Mouse (Mus musculus) retina, adult 2 months (tissue): ENCODE results near the gene Hmx1.

Experiments
- DNase-seq: peaks from one replicate; pipeline ENCODE4 v3.0.0-alpha.2; 2012; ENCODE audit warnings: low read depth, low spot score

Hmx1 gene

DNA sequence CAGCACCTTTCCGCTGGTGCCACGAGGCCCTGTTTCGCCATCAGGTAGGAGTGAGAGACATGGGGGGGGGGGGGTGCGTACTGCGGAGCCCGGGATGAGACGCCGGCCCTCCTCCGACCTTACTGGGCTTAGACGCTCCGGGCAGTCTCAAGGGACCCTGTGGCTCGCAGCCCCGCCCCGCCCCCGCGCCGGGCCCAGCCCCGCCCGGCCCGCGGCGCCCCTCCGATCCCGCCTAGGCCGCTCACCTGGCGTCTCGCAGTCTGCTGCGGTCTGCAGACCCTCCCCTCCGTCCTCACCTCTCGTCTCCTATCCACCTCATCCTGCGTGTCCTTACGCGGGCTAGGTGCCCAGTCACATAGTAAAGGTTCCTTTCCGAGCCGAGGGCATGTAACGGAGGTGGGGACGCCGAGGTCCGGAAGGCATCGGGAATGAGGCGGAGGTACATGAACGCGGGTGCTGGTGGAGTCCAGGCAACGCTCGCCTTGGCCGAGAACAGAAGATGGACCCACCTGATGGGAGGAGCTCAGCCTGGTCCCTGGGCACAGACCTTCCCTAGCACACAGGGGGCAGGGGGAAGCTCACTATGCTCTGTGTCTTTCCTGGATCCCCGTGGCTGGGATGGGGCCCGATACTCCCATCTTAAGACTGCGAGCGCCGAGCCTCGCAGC is 8.9 kb downstream of the Hmx1 start:
- DNase-seq: no peak

DNA sequence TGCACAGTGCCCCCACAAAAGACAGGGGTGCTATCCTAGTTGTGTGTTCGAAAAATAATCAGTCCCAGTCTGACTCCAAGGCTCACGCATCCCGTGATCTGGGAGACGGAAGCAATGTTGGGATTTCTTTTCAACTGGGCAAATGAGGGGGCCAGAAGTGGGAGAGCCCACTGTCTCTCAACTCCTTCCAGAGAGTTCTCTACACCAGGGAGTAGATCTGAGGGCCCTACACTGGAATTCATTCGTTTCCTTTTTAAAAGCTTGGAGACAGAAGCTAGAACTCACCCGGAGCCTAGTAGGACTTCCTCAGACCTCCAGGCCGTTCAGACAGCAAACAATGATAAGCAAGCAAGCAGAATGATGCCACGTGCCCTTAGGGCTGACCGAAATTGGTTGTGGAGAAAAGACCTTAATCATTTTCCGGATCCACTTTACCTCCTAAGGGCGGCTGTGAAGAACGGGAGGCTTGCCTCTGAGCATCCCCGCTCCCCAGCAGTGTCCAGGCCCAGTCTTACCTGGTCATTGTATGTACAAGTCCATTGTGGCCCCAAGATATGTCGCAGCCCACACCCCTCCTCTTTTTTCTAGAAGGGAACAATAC is 9.5 kb downstream of the Hmx1 start:
- no peak for DNase-seq

- no peak for DNase-seq
These were observed 10.2 kb downstream of the Hmx1 start for GRCm38 (mm10) chr5:35399061-35399460.

- DNase-seq: no peak
These were observed 10.9 kb downstream of the Hmx1 start for GRCm38 (mm10) chr5:35399704-35400320.

DNA sequence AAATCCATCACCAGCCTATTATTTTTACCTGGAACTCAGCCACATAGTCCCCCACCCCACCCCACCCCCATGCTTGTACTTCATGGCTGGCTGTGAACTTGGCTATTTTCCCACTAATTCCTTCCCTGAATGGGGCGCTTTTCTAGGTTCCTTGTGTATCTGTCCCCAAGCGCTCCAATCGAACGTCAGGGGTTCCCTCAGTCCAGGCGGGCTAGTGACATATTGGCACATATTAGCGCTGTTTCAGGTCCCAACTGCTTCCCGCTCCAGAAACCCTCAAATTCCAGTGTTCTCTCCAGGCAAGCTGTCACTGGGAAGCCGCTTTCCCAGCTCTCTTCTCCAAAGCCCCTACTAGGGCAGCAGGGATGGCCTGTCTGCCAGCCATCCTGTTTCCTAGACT is 12.3 kb downstream of the Hmx1 start:
- no peak for DNase-seq

- DNase-seq: no peak
These were observed 18.6 kb downstream of the Hmx1 start for GRCm38 (mm10) chr5:35407411-35407930.

DNA sequence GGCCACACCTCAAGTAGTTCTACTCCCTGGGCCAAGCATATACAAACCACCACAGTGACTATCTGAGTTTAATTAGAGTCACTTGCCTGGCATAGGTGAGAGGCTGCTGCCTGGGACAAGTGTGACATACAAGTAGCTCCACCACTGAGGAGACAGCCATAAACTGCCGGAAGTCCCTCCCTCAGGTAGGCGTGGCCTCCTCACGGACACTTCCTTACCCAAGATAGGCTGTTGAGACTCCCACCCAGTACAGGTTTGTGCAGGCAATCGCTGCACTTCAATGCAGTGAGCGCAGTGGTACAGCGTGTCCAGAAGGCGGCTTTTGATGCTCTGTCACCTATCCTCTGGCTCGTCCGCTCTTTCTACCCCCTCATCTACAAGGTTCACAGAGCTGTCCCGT is 22.1 kb downstream of the Hmx1 start:
- DNase-seq: no peak

GRCm38 (mm10) chr5:35412833-35413232 is 23.9 kb downstream of the Hmx1 start:
- DNase-seq: no peak

DNA sequence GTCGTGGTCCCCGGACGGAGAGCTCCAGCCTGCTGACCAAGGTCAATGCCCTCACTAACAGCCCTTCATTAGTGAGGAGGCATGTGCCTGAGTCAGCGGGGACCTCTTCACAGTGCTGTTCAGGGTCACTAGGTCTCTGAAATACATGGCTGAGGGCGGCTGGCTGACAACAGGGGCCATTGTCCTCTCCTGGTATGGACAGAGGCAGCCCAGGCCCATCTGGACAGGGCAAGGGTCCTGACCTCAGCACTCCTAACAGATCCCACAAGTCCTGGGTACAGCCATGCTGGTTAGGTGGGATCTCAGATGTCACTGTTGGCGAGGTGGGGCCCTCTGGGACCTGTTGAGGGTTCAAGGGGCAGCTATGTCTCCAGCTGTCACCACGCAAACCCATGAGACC is 28.8 kb downstream of the Hmx1 start:
- DNase-seq: no peak

DNA sequence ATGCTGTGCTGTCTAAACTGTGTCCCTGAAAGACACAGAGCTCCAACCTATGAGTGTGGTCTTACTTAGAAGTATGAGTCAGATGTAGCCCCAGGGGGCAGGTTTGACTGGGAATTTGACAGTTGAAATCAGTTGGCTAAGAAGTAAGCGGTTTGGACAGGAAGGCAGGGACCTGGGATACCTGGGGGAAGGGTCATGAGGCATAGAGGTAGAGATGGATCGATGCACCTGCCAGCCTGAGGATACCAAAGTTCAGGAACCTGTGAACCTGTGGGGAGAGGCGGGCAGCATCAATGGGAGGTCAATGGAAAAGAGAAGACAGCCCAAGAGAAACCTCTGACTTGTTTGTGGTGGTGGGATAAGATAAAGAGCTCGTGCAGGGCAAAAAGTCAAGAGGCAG is 32.7 kb downstream of the Hmx1 start:
- DNase-seq: no peak

DNA sequence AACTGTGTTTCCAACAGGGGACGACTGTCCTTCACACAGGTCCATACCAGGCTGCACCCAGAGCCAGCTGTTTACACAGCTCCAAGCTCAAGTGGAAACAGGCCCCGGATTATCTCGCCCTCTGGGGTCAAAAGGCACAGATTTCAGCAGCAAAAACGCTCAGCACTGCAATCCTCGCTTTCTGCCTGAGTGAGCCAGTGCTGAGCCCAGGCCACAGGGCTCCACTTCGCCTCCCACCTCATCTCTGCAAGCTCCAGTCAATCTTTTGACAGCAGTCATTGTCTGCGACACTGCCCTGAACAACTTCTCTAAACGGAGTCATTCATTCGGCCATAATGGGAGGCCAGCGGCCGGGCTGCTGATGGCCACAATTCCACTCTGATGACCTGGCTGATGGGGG is 36.3 kb downstream of the Hmx1 start:
- DNase-seq: no peak

DNA sequence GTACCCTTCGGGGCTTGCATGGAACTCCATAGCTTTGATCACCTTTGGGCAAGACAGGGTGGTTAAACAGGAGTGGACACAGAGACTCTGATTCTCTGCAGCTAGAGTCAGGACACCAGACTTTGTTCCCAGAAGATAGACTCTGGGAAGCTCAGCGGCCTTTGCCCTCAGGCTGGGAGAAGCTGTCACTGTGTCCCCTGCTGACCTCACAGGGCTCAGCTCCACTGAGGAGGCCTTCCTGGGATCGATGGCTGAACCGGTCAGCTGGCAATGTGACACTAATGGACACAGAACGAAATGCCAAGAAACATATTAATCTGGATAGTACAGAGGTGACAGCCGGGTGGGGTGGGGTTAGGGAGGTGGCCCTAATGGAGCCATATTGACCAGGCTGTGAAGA is 39.0 kb downstream of the Hmx1 start:
- no peak for DNase-seq

- DNase-seq: no peak
These were observed 39.5 kb downstream of the Hmx1 start for GRCm38 (mm10) chr5:35428421-35428820.

DNA sequence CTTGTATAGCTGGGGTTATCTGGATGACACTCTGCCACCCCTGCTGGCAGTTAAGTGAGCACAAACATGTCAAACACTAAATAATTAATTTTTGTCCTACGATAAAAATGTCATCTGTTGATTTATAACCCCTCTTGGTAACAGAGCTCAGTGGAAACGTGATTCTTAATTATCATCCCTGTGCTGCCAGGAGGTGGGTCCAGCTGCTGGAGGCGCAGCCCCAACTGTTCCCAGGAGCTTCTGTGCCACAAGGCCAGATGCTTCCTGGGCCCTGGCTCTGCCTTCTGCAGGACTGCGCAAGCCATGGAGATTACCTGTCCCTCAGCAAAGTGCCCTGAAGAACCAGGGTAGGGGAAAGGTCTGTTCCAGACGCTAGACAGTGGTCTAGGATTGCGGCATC is 43.2 kb downstream of the Hmx1 start:
- no peak for DNase-seq

DNA sequence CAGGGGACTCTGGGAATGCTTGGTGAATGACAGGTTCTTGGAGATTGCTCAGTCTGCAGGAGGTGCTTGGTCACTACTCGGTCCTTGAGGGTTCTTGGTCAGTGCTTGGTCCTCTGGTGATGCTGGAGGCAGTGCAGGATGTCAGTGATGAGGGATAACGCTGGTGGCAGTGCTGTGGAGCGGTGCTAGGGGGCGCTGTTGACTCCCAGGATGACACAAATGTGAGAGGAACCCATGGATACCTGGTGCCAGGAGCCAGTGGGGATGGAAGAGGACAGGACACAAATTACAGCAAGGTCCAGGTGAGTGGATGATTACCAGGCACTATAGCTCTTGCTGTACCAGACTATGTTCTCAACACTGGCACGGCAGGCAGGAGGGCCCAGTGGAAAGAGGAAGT is 45.1 kb downstream of the Hmx1 start:
- DNase-seq: no peak

GRCm38 (mm10) chr5:35434703-35435102 is 45.8 kb downstream of the Hmx1 start:
- DNase-seq: no peak

DNA sequence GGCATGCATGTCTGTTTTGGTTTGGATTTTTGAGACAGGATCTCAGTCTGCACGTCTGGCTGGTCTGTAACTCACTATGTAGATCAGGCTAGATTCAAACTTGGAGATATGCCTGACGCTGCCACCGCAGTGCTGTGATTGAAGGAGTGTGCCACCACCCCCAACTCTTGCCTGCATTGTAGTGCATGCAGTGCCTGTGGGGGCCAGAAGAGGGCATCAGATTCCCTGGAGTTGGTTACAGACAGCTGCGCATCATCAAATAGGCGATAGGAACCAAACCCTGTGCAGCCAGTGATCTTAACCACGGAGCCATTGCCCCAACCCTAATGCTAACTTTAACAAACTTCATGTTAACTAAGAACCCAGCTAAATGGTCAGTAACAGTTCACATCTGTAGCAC is 49.9 kb downstream of the Hmx1 start:
- no peak for DNase-seq

DNA sequence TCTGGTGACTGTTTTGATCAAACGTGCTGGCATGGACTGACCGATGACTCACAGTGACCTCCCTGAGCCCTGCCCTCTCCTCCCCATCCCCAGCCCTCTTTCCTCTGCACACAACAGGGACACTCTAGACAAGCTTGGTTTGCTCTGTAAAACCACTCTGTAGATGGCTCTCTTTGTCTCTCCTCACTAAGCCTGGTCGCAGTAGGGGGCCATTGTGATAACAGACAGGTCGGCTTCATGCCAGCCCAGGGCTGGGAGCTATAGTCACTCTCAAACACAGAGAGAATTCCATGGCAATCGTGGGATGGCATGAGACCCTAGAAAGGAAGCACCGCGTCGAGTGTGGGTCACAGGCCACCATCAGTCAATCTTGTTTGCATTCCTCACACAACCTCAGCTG is 51.6 kb downstream of the Hmx1 start:
- DNase-seq: no peak

- no peak for DNase-seq
These were observed 52.5 kb downstream of the Hmx1 start for GRCm38 (mm10) chr5:35441411-35441810.

DNA sequence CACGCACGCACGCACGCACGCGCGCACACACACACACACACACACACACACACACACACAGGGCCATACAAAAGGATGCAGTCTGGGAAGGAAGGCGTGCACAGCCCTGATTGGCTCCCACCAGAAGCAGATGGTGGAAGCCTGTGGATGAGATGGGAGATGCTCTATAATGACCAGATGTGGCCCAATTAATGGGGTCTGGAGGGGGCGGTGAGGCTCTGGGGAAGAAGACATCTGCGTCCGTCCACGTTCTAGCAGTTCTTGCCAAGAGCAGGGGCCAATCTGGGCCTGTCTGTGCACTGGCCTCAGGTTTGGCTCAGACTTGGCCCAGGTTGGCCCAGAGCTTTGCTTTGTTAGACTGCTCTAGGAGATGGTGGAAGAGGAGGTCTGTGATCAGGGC is 55.8 kb downstream of the Hmx1 start:
- DNase-seq: no peak

DNA sequence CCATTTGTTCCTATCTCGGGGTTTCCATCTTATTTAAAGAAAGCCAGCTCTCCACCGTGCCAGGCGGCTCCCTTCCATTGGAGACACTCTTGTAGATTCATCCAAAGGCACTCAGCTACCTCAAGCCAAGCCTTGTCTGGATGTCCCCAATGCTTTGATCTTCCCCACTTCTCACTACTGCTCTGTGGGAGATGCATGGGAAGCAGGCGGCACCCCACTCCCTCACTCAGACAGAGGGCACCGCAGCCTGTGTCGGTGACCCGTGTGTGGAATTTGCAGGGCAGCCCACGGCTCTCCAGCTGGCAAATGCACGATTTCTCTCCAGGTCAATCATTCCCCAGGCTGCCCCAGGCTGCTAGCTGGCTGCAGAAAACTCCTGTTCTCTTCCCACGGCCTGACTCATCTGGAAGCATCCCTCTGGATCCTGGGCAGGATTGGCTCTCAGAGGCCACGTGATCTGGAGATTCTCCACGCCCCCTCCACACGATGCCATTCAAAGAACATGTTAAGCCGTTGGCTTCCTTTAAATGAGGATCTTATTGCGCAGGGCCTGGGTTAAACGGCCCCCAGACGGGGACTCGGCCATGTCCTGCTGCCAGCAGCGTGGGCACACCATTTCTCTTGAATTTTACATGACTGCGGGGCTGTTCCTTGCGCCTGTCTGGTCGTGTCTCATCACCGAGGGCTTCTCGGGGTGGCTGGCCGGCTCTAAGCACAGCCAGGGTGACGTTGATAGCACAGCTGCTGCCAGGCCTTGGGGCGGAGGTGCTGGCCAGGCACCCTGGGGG is 58.9 kb downstream of the Hmx1 start:
- DNase-seq: peak; percentile 53
